Mouse (Mus musculus) cerebellum, adult 11-12 months (tissue): ENCODE results near the gene Tprkb.
"Not testable (repeated sequence)": the region's sequence is repeated elsewhere in the genome, so short reads cannot be mapped to it uniquely, and the experiment has no call there.

ENCODE experiments used
- DNase-seq: peaks from one replicate; pipeline ENCODE4 v3.0.0; 2022

Gene Tprkb

DNA sequence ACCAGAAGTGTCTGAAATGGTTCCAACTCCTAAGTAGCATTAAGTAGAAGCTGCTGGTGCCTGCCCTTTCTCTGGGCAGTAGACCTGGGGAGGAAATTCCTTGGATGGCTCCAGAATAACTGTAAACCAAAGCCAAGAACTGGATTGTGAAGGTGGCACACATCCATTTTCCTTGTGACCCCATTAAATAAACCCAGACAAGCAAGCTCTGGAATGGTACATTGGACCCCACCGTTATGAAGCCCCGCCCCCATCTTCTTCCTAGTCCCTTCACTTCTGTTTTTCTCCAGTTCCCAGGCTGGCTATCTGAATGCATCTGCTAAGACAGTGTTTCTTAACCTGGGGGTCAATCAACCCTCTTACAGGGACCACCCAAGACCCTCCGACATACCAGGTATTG is at the start of gene Tprkb:
Gene Tprkb, plus strand, starts transcription at position 279 of the 400 bp plus-strand sequence.
- DNase-seq, result no peak

DNA sequence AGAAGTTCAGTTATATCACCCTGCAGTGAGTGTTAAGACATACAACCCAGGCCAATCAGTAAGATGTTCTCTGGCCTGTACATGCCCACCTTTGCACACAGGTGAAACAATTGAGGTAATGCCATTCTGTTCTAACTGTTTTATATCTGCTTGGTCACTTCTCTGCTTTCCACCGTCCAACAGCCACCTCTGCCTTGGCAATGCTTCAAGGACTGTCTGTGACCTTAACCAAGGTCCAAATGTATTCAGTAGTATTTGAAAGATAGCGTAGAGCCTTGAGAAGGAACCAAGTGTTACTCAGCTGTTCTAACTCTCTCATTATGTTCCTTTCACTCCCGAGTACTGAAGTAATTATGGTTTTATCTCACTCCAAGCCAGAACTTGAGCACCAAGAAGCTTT is 49.1 kb upstream of the Tprkb start:
- DNase-seq, result no peak

DNA sequence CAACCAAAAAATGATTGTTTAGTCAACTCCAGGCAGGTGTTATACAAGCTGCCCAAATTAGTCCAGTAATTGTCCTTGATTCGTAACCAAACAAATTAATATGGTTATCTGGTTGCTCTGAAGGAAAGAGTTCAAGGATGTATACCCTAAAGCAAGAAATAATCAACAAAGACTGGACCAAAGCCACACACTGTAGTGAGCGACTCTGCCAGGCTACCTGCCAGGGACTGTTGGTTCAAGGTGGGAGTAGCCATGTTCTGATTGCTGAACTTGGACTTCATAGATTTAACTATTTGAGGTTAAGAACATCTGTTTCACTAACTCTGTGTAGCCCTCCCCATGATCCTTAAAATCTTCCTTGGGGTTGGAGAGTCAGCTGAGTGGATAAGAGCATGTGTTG is 48.5 kb upstream of the Tprkb start:
- no peak for DNase-seq

DNA sequence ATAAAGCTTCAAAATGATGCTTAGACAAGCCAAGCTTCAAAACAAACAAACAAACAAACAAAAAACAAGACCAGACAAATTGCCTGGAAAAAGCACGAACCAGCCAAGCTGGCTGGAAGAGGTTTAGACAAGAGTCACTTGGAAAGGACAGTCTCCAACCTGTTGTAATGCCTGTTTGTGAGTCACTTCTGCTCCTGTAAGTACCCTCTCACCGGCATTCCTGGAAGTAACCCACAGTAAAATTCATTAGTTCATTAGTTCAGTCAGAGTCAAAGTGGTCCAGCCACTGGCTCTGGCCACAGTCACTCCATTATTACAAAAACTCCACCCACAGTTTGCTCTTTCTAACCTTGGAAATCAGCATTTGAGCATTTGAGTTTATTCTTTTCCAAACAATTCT is 47.8 kb upstream of the Tprkb start:
- no peak for DNase-seq

DNA sequence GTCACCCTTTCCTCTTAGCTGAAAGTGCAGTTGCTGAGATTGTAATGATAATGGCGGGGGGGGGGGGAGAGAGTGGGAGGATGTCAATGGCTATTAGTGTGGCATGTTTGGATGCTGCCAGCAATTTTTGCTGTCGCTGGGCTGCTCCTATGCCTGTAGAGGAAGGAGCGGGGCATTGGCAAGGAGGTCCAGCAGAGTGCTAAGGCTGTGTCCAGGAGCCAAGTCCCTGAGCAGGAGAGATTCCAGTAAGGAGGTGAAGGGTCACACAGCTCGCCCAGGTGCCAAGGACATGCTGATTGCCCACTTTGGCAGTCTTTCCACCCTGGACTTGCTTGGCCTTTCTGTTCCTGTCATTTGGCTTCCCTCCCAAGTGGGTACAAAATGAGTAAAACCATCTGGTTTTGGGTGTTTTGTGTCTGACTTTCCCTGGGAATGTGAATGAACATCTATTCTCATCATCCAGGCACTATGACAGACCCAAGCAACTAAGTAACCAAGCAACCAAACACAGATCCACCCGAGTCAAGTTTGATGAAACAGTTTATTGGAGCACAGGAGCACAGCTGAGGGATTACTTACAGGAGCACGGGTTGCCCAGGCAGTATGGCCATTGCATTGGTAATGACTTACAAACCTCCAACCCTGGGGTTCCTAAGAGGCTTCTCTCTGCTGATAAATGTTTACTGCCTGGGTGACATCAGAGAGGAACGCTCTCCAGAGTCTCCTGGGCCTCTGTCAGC is 46.6 kb upstream of the Tprkb start:
- DNase-seq, result peak; percentile 21

DNA sequence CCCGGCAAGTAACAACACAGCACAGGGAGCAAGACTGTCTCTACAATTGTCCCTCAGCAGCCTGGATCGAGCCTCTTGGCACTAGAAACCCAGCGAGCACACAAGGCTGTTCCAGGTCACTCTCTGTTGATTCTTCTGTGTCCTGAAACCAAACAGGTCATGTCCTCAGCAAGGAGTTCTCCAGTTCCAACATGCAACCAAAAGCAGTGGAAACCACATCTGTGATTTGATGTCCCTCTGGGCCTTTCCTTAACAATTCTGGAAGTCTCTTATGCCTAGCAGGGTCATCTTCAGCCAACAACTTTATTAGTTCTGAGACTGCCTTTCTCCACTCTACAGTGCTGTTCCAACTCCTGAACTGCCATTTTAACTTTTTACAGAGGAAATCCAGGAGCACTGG is 45.5 kb upstream of the Tprkb start:
- not testable (repeated sequence) for DNase-seq

DNA sequence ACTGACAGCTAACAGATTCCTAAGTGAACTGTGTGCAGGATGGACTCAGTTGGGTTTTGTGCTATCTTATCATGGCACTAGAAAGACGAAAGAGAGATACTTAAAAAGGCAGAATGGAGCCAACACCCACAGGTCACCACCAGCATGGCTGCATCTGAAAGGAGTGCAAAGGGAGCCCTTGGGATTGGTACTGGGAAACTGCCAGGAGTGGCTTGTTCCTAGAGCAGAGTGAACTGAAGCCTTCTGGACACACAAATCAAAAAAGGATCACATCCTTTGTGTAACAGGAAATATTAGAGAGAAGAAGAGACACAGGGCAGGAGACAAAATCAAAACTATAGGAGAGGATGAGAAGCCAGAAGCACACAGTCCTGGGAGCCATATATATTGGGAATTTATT is 44.7 kb upstream of the Tprkb start:
- DNase-seq, result not testable (repeated sequence)

DNA sequence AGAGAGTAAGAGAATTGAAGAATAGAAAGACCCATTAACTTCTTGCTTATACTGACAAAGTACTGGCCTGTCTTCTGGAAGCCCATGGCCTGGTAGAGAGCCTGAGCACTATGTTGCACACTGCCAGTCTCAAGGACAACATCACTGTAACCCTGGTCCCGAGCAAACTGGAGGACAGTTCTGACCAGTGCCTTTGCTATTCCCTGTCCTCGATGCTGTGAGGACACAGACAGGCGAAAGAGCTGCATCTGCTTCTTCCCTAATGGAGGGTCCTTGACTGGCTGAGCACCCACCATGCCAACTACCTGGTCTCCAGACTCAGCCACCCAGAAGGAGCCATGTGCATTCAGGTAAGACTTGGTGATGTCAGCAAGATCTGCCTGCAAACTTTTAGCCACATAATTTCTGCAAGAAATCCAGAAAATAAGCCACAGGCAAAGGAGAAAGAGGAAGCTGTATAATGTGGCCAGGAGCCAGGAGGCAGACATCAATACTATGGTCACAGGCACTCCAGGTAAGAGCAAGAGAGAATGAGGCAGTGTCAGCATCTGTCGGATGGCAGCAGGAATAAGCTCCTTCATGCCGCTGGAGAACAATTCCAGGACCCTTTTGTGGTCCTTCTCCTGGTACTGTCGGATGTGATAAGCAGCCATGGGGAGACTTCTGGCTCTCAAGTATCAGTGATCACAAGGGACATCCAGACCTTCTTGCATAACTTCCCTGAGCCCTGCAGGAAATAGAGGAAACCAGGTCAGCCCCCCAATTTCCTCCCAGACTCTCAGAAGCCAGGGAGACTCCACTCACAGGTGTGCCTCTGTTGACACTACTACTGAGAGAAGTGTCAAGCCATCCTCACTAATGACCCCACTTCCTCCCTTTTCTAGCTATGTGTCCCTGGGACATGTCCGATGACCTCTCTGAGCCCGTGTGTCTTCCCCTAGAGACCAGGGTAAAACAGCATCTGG is 43.7 kb upstream of the Tprkb start:
- no peak for DNase-seq

DNA sequence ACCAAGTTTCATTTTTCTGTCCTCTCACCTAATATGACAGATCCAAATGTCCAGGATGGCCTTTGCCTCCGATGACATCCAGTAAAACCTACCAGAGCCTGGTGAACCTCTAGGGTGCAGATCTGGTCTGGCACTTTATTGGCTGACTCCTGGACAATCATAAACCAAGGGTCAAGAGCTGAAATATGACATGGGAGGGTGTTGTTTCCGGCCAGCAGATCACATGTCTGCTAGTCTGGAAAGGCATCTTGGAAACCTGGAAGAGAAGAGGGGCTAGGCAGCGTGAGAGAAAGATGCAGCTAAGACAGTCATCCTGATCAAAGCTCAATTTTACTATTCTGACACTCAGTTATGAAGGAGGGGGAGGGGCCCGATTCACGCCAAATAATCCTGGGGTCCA is 42.7 kb upstream of the Tprkb start, which contains the start of gene Nat8f2:
Gene Nat8f2, minus strand, starts transcription at position 153 of the 400 bp plus-strand sequence.
- not testable (repeated sequence) for DNase-seq

DNA sequence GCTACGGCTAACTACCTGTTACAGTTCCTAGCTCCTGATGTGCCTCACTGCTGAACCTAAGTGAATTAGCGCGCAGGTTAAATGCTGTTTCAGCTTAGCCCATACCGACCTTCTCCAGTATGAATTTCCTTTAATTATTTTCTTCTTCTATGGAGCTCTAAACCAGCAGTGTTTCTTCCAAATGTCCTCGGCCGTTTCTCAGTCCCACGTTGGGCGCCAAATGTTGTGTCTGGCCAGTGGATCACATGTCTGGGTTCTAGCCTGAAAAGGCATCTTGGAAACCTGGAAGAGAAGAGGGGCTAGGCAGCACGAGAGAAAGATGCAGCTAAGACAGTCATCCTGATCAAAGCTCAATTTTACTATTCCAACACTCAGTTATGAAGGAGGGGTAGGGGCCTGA is 28.4 kb upstream of the Tprkb start:
- DNase-seq, result not testable (repeated sequence)

DNA sequence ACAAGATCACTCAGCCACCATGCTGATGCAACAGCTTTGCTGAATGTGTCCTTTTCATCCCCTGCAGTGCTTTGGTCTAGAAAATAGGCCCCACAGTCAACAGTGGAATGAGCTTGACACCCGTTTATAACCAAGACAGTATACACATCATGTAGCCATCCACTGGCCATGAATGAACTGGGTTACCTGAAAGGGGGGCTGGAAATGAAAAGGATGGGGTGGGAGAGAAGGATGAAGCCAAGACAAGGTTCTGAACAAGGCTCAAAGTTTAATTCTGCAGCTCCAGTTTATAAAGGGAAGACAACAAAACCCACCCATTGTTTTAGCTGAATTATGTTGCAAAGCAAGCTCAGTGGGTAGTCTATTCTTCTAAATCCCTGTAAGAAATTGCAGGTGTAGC is 27.4 kb upstream of the Tprkb start:
- no peak for DNase-seq

DNA sequence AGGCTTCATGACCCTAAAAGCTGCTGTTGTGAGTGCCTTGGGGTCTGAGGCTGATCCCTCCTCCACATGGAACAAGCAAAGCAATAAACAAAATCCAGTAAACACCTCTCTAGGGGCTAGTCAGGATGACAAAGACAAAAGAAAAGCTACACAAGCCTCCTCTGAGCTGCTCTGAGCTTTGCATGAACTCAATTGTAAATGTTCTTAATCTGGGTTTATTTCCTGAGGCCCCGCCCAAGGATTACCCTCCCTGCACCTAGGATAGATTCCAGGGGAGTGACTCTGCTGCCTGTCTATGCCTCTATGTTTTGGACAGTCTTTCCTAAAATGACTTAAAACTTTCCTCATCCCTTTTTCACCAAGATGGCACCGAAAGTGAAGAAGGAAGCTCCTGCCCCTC is 22.7 kb upstream of the Tprkb start:
- no peak for DNase-seq

DNA sequence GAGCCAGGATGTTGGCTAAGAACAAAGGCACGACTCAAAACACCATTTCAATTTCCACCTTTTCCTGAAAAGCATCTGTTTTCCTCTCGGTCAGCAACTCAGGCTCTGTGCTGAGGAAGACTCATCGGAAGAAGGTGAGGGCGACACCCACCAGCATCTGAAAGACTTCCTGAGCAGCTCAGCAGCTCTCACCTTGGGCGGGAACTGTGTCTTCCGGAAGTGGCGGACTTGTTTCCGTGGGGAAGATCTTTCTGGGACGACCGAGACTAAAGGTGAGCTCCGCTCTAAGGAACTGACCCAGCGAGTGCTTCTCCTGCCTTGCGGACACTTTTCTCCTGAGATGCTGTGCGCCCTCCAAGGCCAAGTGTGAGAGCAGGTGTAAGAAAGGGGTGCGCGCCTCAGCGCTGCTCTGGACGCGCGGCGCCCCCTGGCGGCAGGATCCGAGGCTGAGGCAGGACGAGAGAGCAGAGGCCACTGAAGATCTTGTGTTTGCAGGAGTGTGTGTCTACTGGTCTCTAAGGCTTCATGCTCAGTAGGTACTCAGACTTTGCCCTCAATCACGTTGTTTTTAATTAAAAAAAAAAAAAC is 16.5 kb upstream of the Tprkb start:
- peak; percentile 28 for DNase-seq

DNA sequence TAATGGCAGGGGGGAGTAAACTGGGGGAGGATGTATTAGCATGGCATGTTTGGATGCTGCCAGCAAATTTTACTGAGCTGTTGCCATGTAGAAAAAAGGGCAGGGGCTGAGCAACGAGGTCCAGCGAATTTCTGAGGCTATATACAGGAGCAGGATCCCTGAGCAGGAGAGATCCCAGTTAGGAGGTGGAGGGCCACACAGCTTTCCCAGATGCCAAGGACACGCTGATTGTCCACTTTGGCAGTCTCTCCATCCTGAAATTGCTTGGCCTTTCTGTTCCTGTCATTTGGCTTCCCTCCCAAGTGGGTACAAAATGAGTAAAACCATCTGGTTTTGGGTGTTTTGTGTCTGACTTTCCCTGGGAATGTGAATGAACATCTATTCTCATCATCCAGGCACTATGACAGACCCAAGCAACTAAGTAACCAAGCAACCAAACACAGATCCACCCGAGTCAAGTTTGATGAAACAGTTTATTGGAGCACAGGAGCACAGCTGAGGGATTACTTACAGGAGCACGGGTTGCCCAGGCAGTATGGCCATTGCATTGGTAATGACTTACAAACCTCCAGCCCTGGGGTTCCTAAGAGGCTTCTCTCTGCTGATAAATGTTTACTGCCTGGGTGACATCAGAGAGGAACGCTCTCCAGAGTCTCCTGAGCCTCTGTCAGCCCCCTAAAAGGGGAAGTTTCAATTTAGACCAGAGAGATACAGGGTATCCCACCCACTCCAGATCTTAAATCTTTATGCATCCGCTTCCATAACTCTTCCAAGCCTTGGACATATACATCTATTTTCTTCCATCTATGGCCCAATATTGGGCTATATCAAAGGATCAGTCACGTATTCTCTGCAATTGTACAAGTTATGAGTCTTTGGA is 12.8 kb upstream of the Tprkb start:
- DNase-seq, result not testable (repeated sequence)

DNA sequence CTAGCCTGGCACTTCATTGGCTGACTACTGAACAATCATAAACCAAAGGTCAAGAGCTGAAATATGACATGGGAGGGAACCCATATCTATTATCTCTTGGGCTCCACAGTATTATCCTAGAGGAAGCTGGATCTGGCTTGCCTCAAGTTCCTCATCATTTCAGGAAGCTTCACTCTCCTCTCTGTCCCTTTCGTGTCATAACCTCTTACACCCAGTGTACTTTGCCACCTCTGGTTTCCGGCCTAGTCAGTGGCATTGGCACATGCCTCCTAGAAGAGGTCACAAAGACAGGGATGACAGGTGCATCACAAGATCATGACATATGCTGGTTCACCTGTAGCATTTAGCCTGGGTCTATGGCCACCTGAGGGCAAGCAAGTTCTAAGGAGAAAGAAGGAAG is 9.4 kb upstream of the Tprkb start:
- DNase-seq, result no peak

DNA sequence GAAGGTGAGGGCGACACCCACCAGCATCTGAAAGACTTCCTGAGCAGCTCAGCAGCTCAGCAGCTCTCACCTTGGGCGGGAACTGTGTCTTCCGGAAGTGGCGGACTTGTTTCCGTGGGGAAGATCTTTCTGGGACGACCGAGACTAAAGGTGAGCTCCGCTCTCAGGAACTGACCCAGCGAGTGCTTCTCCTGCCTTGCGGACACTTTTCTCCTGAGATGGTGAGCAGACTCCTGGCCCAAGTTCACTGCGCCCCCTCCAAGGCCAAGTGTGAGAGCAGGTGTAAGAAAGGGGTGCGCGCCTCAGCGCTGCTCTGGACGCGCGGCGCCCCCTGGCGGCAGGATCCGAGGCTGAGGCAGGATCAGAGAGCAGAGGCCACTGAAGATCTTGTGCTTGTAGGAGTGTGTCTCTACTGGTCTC is 7.0 kb upstream of the Tprkb start, which contains the start of gene Nat8f4:
Gene Nat8f4, minus strand, starts transcription at position 243 of the 420 bp plus-strand sequence.
- peak; percentile 79 for DNase-seq

DNA sequence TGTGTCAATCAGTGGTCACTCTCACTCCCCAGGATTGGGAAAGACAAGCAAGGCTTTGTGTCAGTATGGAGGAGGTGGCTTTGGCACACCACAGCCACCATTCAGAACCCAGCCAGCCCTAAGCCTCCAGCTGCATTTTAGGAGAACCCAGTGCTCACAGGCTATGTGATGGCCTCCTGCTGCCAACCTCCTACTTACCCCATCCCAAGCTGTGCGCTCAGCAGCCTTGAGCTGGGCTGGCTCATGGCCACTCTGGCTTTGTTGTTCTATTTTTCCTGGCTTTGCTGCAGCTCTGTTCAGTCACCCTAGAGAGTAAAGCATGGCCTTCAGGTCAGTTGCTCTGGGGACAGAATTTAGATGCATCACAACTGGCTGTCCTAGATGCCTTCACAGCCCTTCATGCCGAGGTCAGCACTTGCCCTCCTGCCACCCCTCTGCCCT is 4.7 kb upstream of the Tprkb start:
- DNase-seq, result peak; percentile 62

DNA sequence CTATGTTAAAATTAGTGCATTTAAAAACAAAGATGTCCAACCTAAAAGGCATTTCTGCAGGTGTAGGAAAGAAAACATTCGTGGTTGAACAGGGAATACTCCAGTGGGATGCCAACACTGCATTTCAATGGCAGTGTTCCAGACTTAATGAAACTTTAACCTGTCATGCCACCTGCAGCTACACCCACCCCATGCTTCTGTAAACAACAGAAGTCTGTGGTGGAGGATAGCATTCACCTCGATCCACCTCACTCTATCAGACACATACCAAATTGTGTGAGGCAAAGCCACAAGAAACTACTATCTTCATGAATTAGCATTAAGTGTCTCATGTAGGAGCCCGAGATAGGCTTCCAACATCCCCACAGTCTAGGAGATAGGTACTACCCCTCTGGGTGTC is 3.3 kb upstream of the Tprkb start:
- no peak for DNase-seq

DNA sequence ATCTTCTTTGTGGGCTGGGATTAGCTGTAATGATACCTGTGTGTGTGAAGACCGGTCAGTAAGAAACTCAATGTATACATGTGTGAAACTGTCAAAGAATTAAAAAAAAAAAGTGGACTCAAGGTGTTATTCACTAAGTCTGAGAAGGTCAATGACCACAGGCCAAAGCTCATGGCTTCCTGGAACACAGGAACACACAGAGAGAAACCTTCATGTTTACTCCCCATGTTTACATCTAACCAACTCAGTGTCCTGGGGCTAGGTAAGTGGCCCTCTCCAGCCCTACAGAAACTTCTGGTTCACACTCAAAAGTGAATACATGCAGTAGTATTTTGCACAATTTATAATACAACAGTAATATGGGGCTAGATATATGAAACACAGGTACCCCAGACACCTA is 2.0 kb upstream of the Tprkb start:
- no peak for DNase-seq

DNA sequence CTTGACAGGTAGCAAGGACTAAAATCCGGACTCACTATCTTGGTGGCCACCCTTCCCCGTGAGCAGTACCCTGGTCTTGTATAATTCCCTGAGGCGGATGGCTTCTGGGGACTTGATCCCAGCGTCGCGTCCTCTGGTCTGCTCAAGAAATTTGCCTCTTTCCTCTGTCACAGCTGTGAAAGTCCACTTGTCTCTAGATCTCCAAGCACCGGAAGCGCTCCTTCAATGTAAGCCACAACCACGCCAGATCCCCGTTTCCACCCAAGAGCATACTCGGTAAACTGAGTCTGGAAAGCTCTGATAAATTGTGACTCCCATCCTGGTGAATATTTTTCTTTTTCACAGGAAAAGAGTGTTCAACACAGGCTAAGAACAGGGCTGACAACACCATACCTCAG is 3.5 kb downstream of the Tprkb start:
- no peak for DNase-seq

DNA sequence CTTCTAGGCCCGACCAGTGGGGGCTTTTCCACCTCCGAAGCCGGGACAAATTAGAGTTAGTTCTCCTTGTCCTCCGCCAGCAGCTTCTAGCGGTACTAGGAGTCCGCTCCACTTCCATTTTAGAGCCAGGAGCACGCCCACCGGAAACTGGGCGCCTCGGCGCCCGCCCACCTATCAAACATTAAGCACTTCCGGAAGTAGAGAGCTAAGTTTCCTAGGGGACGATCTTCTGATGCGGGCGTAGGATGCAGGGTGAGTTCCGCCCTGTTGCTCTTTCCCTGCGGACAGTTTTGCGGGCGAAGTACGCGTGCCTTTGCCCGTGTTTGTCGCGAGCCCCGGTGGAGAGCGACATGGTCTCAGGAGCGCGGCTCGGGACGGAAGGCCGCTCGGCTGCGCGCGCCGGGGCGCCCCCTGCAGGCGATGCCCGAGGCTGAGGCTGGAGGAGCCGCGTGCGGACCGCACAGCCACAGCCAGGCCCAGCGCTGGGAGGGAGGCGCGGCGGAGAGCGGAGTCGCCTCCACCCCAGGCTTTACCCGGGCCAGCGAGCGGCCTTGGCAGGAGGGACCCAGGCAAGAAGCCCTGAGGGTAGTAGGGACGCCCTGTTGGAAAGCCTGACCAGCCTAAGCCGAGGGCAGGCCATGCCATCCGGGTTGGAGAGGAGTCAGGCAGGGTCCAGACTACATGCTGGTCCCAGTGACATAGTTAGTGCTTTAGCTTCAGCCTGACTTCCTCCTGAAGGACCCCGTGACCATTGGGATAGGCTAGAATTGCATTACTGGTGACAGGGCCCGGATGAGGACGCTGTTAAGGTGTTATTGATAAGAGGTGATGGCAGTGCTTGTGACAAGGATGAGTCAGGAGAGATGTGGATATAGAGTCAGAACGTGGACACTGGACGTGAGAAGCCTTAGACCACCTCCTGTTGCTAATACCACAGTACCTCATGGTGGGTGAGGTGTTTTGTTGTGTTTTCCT is 4.2 kb downstream of the Tprkb start, which contains the start of gene Nat8f1:
Gene Nat8f1, minus strand, starts transcription at position 149 of the 975 bp plus-strand sequence.
- DNase-seq, result peak; percentile 85
